Mouse (Mus musculus): ENCODE results near the gene 1700029H14Rik.
A peak's percentile ranks its signal among the peaks of the same experiment; 100 is the strongest.

The 1700029H14Rik gene

GRCm38 (mm10) chr8:13546421-13546820 lies 15.8 kb downstream of the 1700029H14Rik start:
- no peak for DNase-seq (ENCODE audit: low spot score in 2 of 2)

GRCm38 (mm10) chr8:13541526-13541925 lies 20.7 kb downstream of the 1700029H14Rik start:
- no peak for DNase-seq (ENCODE audit: low spot score in 2 of 2)

- no peak for DNase-seq (ENCODE audit: low spot score in 2 of 2)
Observed at GRCm38 (mm10) chr8:13540122-13540521, 22.1 kb downstream of the 1700029H14Rik start.

GRCm38 (mm10) chr8:13538821-13539220 lies 23.4 kb downstream of the 1700029H14Rik start:
- peak; percentile 51 to 61 for DNase-seq (ENCODE audit: low spot score in 2 of 2)

- no peak for DNase-seq (ENCODE audit: low spot score in 2 of 2)
Observed at GRCm38 (mm10) chr8:13537102-13537501, 25.2 kb downstream of the 1700029H14Rik start.

- DNase-seq (ENCODE audit: low spot score in 2 of 2) = no peak
Observed at GRCm38 (mm10) chr8:13533123-13533522, 29.1 kb downstream of the 1700029H14Rik start.

GRCm38 (mm10) chr8:13531602-13532171 lies 30.6 kb downstream of the 1700029H14Rik start:
- DNase-seq (ENCODE audit: low spot score in 2 of 2) = no peak

GRCm38 (mm10) chr8:13530941-13531340 lies 31.3 kb downstream of the 1700029H14Rik start:
- peak; percentile 74 to 82 for DNase-seq (ENCODE audit: low spot score in 2 of 2)

- no peak for DNase-seq (ENCODE audit: low spot score in 2 of 2)
Observed at GRCm38 (mm10) chr8:13530401-13530800, 31.9 kb downstream of the 1700029H14Rik start.

- DNase-seq (ENCODE audit: low spot score in 2 of 2) = peak; percentile 72 to 73
Observed at GRCm38 (mm10) chr8:13529891-13530316, 32.4 kb downstream of the 1700029H14Rik start.

GRCm38 (mm10) chr8:13529011-13529840 lies 33.0 kb downstream of the 1700029H14Rik start:
- DNase-seq (ENCODE audit: low spot score in 2 of 2) = no peak

- no peak for DNase-seq (ENCODE audit: low spot score in 2 of 2)
Observed at GRCm38 (mm10) chr8:13521392-13521791, 40.9 kb downstream of the 1700029H14Rik start.

- no peak for DNase-seq (ENCODE audit: low spot score in 2 of 2)
Observed at GRCm38 (mm10) chr8:13520349-13520748, 41.9 kb downstream of the 1700029H14Rik start.

- no peak for DNase-seq (ENCODE audit: low spot score in 2 of 2)
Observed at GRCm38 (mm10) chr8:13519503-13519902, 42.8 kb downstream of the 1700029H14Rik start.

GRCm38 (mm10) chr8:13517284-13517781 lies 44.9 kb downstream of the 1700029H14Rik start:
- no peak for DNase-seq (ENCODE audit: low spot score in 2 of 2)

- no peak for DNase-seq (ENCODE audit: low spot score in 2 of 2)
Observed at GRCm38 (mm10) chr8:13516728-13517127, 45.5 kb downstream of the 1700029H14Rik start.

- no peak for DNase-seq (ENCODE audit: low spot score in 2 of 2)
Observed at GRCm38 (mm10) chr8:13516011-13516442, 46.2 kb downstream of the 1700029H14Rik start.

GRCm38 (mm10) chr8:13513556-13514370 lies 48.5 kb downstream of the 1700029H14Rik start:
- DNase-seq (ENCODE audit: low spot score in 2 of 2) = no peak

GRCm38 (mm10) chr8:13512677-13513076 lies 49.6 kb downstream of the 1700029H14Rik start:
- DNase-seq (ENCODE audit: low spot score in 2 of 2) = no peak

- DNase-seq (ENCODE audit: low spot score in 2 of 2) = no peak
Observed at GRCm38 (mm10) chr8:13512016-13512415, 50.2 kb downstream of the 1700029H14Rik start.

- DNase-seq (ENCODE audit: low spot score in 2 of 2) = no peak
Observed at GRCm38 (mm10) chr8:13507284-13507937, 54.9 kb downstream of the 1700029H14Rik start.

All from frontal cortex, postnatal 10 days (tissue).